Mouse (Mus musculus) small intestine, adult 2 months (tissue): ENCODE measurements at regions not wholly inside any gene's neighbourhood (a gene's known extent, or its start where the extent isn't known, plus 50 kb on each side); places are given as distances from the start of the nearest gene placed in this dataset.

Source experiments
- H3K27ac ChIP-seq: fragments of 200-500 bp; 2 replicates; pipeline ENCODE4 v1.5.1; 2012; ENCODE audit warnings: low read depth, low read length, control low read depth, inconsistent platforms; ENCODE audit not compliant: insufficient read depth
- H3K27me3 ChIP-seq: fragments of 200-500 bp; 2 replicates; pipeline ENCODE4 v1.6.1; 2012; ENCODE audit warnings: mild to moderate bottlenecking, moderate library complexity, low read length, inconsistent platforms; ENCODE audit not compliant: control insufficient read depth, insufficient read depth
- H3K36me3 ChIP-seq: fragments of 200-500 bp; 2 replicates; pipeline ENCODE4 v1.6.1; 2012; ENCODE audit warnings: mild to moderate bottlenecking, low read length, control low read depth, inconsistent platforms; ENCODE audit not compliant: control insufficient read depth, insufficient read depth
- H3K4me1 ChIP-seq: fragments of 200-500 bp; 2 replicates; pipeline ENCODE4 v1.6.1; 2012; ENCODE audit warnings: low read length, inconsistent platforms, mixed read lengths; ENCODE audit not compliant: control insufficient read depth, insufficient read depth, insufficient read length
- H3K4me3 ChIP-seq: fragments of 200-500 bp; 2 replicates; pipeline ENCODE4 v1.5.1; 2012; ENCODE audit warnings: low read depth, mild to moderate bottlenecking, control low read depth, inconsistent platforms, low read length, moderate library complexity
- CTCF ChIP-seq: fragments of 200-500 bp; IDR thresholded peaks from 2 replicates; pipeline ENCODE4 v1.5.1; 2012; ENCODE audit warnings: low read depth, mild to moderate bottlenecking, control low read depth, inconsistent platforms, low read length, moderate library complexity, mixed read lengths; ENCODE audit not compliant: insufficient replicate concordance, insufficient read length; ENCODE audit errors: extremely low read depth
- POLR2A ChIP-seq: fragments of 200-500 bp; IDR thresholded peaks from 2 replicates; pipeline ENCODE4 v1.6.1; 2012; ENCODE audit warnings: low read depth, mild to moderate bottlenecking, control low read depth, inconsistent platforms, low read length, moderate library complexity
- WGBS: fragments of 180-500 bp; shearing (Covaris S2); methylation state at CpG from one replicate; pipeline ENCODE4 v1.1.7; 2018; 5-methylcytosine and 5-hydroxymethylcytosine counted together

- 21% methylated on average over 9 of the region's 9 CpGs for WGBS
- Histone ChIP-seq H3K27ac (no peak overlapping the region), H3K4me1 (no peaks in the 10 kb centered on the region), H3K36me3 (no peaks in the 10 kb centered on the region), H3K4me3 (no peak overlapping the region), H3K27me3 (no peaks in the 10 kb centered on the region)
- TF ChIP-seq CTCF = peak; percentile 49; the same call in 1 of the 2 replicates
- no peak for TF ChIP-seq POLR2A
Measured at GRCm38 (mm10) chr17:64492614-64493269, 107.8 kb upstream of the Man2a1 start.

GRCm38 (mm10) chr17:64499281-64499997, 101.1 kb upstream of the Man2a1 start:
- H3K27ac ChIP-seq = no peak overlapping the region
- H3K4me1 ChIP-seq = no peaks in the 10 kb centered on the region
- WGBS = 45% methylated on average over 15 of the region's 15 CpGs
- H3K27me3 ChIP-seq = no peaks in the 10 kb centered on the region
- H3K4me3 ChIP-seq = no peak overlapping the region
- TF ChIP-seq CTCF = no peak
- no peak for TF ChIP-seq POLR2A
- no peaks in the 10 kb centered on the region for H3K36me3 ChIP-seq

DNA sequence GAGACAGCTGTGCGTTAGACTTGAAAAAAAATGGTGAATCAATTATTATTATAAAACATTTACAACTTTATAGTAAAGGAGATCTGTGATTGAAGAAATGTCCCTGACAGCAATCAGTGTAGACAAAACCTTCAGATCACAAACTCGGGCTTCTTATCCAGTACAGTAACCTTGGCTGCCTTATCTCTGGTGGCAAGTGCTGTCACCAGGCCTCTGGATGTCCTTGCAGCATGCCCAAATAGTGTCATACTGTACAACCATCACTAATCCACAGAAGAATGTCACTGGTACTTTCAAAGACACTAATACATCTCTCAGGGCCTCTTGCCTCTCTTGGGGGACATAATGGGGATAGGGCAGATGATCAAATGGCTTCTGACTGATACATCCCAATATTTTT, 98.2 kb upstream of the Man2a1 start:
- Histone ChIP-seq H3K4me1 (no peaks in the 10 kb centered on the region), H3K36me3 (no peaks in the 10 kb centered on the region), H3K27ac (no peak overlapping the region), H3K27me3 (no peaks in the 10 kb centered on the region), H3K4me3 (no peak overlapping the region)
- 72% methylated on average over 2 of the region's 2 CpGs for WGBS
- TF ChIP-seq POLR2A (no peak), CTCF (no peak)

DNA sequence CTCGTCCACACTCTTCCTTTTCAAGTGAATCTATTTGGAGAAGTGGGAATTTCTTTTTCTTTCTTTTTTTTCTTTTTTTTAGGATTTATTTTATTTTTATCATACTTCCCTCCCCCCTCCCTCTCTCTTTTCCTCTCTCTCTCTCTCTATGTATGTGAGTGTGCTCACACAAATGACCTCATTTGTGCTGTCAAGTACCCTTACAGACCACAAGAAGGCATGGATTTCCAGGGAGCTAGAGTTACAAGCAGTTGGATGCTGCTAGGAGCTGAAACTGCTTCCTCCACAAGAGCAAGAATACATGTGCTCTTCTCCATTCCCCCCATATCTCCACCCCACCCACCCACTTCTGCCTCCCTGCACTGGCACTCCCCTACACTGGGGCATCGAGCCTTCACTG, 94.6 kb upstream of the Man2a1 start:
- Histone ChIP-seq H3K4me3 (no peak overlapping the region), H3K36me3 (no peaks in the 10 kb centered on the region), H3K27me3 (no peaks in the 10 kb centered on the region), H3K4me1 (no peaks in the 10 kb centered on the region), H3K27ac (no peak overlapping the region)
- TF ChIP-seq CTCF (no peak), POLR2A (no peak)
- 69% methylated on average over 2 of the region's 2 CpGs for WGBS

- Histone ChIP-seq H3K36me3 (no peaks in the 10 kb centered on the region), H3K4me1 (no peaks in the 10 kb centered on the region), H3K27me3 (no peaks in the 10 kb centered on the region), H3K4me3 (no peak overlapping the region), H3K27ac (no peak overlapping the region)
- no peak for TF ChIP-seq POLR2A
- no peak for TF ChIP-seq CTCF
- 81% methylated on average over 3 of the region's 3 CpGs for WGBS
Measured at GRCm38 (mm10) chr17:64511139-64511779, 89.3 kb upstream of the Man2a1 start.

GRCm38 (mm10) chr17:64522213-64522612, 78.3 kb upstream of the Man2a1 start:
- Histone ChIP-seq H3K4me3 (no peak overlapping the region), H3K27me3 (no peaks in the 10 kb centered on the region), H3K36me3 (no peaks in the 10 kb centered on the region), H3K4me1 (no peaks in the 10 kb centered on the region), H3K27ac (no peak overlapping the region)
- TF ChIP-seq POLR2A (no peak), CTCF (peak; percentile 50; the same call in 1 of the 2 replicates)
- 64% methylated on average over 8 of the region's 8 CpGs for WGBS

DNA sequence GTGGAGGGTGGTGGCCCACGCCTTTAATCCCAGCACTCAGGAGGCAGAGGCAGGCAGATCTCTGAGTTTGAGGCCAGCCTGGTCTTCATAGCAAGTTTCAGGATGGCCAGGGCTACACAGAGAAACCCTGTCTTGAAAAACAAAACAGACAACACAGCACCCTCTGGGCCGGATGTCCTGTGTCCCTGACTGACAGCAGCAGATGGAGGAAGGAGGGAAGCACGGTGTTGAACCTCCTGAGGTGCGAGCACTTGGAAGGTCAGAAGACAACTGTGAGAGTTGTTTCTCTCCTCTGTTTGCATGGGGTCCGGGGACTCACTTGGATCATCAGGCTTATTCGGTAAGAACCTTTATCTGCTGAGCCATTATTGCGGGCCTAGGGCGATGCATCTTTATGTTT, 76.6 kb upstream of the Man2a1 start:
- no peak for TF ChIP-seq CTCF
- no peak for TF ChIP-seq POLR2A
- no peaks in the 10 kb centered on the region for H3K36me3 ChIP-seq
- H3K4me3 ChIP-seq = no peak overlapping the region
- H3K27me3 ChIP-seq = no peaks in the 10 kb centered on the region
- no peaks in the 10 kb centered on the region for H3K4me1 ChIP-seq
- 91% methylated on average over 8 of the region's 8 CpGs for WGBS
- H3K27ac ChIP-seq = no peak overlapping the region
